9 mouse cellular contexts compared by ENCODE assay signal in the genomic region with DNA sequence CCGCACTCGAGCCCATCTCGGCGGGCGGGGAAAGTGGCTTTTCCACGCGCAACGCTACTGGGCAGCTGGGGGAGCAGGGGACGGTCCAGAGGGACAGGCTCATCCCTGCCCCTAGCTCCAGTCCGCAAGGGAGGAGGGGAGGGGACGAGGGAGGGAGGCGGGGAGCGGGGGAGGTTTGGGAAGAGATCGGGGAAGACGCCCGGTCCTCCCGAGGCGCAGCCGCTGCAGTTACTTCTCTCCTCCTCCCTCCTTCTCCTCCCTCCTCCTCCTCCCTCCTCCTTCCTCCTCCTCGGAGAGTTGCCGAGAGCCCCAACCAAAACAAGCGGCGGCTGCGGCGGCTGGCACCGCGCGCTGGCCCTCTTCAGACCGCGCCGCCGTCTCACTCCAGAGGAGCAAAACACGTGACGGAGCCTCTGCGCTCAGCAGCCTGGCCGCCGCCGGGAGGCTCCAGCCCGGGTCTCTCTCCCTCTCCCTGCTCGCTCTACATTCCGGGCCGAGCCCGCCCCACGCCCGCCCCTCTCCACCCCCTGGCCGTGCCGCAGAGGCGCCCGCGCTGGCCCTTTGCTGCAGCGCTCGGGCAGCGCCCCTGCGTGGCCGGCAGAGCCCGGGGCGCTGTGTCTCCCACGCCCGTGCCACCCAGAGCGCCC. TPM values are rescaled to one million over a fixed set of nuclear protein-coding genes. Genes with fewer than 3 reads are reported as not detected.
A peak's percentile ranks its signal among the peaks of the same experiment; 100 is the strongest.
DNase-seq lines count a peak whose midpoint lies in the region; ATAC-seq lines count a peak whose summit lies in the region.
"Had no signal": no experiment of that assay in that cellular context is flagged by ENCODE, and none has a peak within 500 bp of the region (broad histone marks: within the 10 kb centered on the region; RNA-seq: fewer than 3 reads in every experiment).

A gene (minus strand): TSS at position 266 of the 647 bp plus-strand sequence.

- peak within 1 kb of the TSS; percentile 98 for H3K27ac ChIP-seq in hindbrain, embryonic 13.5 days
- H3K27ac ChIP-seq: macrophage had no signal

- peaks cover 54% of the 10 kb centered on the region for H3K4me1 ChIP-seq in hindbrain, embryonic 13.5 days (replicated peaks)

- peak; percentile 80 for ATAC-seq in hindbrain, embryonic 13.5 days (ENCODE audit: low FRiP score)

- peak within 1 kb of the TSS; percentile 67 for H3K4me2 ChIP-seq in hindbrain, embryonic 13.5 days

- peak; percentile 87 for DNase-seq in ZHBTc4 (ENCODE audit: low read depth, low spot score)
- DNase-seq in cerebellum, postnatal 36 days: peak; percentile 79 to 80
- peak; percentile 86 for DNase-seq in gastrocnemius, adult 18-20 months (ENCODE audit: low spot score)
- DNase-seq in layer of hippocampus, postnatal 36 days: peak; percentile 84 to 88
- peak; percentile 92 for DNase-seq in lung, postnatal 10 days
- DNase-seq in retina, postnatal 1 day: peak; percentile 95
- DNase-seq in urinary bladder, postnatal 14 days (ENCODE audit: low spot score): peak; percentile 87

- H3K9me3 ChIP-seq in hindbrain, embryonic 13.5 days: no peaks in the 10 kb centered on the region

- H3K4me3 ChIP-seq in hindbrain, embryonic 13.5 days: peak within 1 kb of the TSS; percentile 75

- WGBS in hindbrain, embryonic 13.5 days: 0% methylated on average over 40 of the region's 60 CpGs

- peaks cover 19% of the 10 kb centered on the region for H3K36me3 ChIP-seq in hindbrain, embryonic 13.5 days

- no peaks in the 10 kb centered on the region for H3K27me3 ChIP-seq in hindbrain, embryonic 13.5 days

- H3K9ac ChIP-seq in hindbrain, embryonic 13.5 days: peak within 1 kb of the TSS; percentile 91

RNA-seq across cellular contexts. Expression of the gene that starts here (rescaled TPM):
- total RNA-seq in gastrocnemius, adult 18-20 months (2021): 10 to 100 TPM; 38.6 to 43.9 TPM
- polyA plus RNA-seq in hindbrain, embryonic 13.5 days (2015; fragmentation: Nextera tagmentation; extraction: Ambion mirVana): 8.5 and 8.7 TPM in 2 replicates
- 10 to 100 TPM; 18.2 to 21.4 TPM for total RNA-seq in layer of hippocampus, postnatal 36 days (2021)
- polyA plus RNA-seq: macrophage had no signal

Comparison
In these comparisons a context has a peak if more than half of its experiments do, and no peak if none do; other contexts are left out.
1. Peak in every context shown above with its lines: DNase-seq, ATAC-seq, H3K4me3 ChIP-seq and H3K27ac ChIP-seq.